Mouse (Mus musculus) cerebellum, postnatal 14 days (tissue): ENCODE results near the gene Magoh.
A peak's percentile ranks its signal among the peaks of the same experiment; 100 is the strongest.

Source experiments
- DNase-seq, 2 experiments: peaks; one replicate each; pipeline ENCODE4 v3.0.0; 2021; ENCODE audit warnings: mixed read lengths in 2 of 2

Gene Magoh

DNA sequence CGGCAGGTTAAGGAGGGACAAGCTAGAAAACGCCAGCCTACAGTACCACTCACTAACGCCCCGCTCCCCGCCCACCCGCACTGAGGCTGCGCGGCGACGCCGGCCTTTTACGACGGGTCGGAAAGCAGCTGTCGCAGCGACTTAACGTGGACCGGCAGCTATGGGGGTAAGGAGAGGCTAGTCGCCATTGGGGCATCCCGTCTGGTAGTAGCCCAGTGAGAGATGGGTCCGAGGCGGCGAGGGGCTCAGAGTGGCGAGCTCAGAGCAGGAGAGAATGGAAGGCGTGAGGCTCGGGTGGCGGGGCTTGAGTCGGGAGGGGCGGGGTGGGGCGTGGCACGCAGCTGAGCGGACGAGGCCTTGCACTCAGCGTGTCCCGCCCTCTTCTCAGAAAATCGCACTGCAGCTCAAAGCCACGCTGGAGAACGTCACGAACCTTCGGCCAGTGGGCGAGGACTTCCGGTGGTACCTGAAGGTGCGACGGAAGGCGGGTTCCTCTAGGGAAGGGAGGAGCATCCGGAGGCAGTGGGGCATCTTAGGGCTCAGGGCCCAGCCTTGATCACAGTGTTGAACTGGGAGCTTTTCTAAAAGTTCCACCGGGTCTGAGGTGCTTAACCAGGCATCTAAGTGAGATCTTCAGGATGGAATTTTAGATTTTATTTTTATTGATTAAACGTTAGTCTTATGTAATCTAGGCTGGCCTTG, 10.3 kb downstream of the Magoh start, which contains the start of gene 0610037L13Rik:
TSS of gene 0610037L13Rik (plus strand) at position 83 of the 702 bp plus-strand sequence.
- DNase-seq: peak; percentile 95

DNA sequence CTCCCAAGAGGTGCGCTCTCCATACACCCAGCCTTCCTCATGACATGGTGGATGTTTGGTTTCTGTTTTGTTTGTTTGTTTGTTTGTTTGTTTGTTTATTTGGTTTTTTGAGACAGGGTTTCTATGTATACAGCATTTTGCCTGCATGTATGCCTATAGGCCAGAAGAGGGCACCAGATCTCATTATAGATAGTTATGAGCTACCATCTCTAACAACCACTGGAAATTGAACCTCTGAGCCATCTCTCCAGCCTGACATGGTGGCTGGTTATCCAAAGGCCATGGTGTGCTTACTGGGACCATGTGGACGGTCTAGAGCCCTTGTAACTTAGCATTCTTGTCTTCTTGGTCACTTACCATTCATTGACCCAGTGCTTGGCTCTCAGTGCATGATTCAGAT, 13.1 kb downstream of the Magoh start:
- DNase-seq: peak in 1 of 2 experiments; percentile 19

DNA sequence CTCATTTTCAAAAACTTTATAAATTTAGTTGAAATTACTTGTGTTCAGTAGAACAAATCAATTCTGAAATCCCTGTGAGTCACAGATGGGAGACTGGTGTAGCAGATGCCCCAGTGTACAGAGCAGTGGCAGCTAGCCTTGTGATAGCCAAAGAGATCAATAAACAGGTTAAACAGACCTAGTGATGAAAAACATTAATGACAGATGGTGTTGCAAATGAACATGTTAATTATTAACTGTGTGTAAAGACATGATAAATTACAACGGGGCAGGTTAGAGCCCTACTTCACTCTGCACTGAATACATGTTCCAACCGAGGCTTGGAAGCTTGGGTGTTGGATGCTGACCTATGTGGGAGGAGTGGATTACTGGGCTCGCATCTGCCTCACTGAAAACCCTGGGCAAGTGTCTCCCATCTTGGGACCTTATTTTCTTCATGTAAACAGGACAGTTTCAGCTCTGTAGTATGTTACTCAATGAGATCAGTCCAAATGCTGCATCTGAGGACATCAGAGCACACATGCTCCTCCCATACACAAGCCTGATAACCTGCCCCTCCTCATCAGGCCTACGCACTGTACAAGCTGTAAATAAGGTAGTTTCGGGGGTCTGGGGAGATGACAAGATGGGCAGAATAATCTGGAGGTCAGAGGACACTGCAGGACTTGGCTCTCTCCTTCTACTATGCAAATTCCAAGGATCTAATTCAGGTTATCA, 19.8 kb downstream of the Magoh start:
- DNase-seq: no peak

DNA sequence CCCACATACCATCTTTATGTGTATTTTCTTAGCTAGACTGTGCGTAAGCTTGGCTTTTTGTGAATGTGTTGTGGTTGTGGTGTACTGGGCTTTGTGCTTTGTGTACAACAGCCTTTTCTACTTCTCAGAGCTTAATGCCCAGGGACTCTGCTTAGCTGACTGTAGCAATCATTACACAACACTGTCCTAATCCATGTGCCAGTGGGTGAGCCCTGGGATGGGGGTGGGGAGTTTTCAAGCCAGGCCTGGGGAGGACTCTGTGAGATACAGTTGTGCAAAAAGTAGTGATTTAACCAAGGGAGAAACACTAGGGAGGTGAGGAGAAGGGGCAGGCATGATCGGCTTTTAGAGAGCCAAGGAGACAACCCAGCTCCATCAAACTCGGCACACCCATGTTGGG, 20.7 kb downstream of the Magoh start:
- DNase-seq: no peak

DNA sequence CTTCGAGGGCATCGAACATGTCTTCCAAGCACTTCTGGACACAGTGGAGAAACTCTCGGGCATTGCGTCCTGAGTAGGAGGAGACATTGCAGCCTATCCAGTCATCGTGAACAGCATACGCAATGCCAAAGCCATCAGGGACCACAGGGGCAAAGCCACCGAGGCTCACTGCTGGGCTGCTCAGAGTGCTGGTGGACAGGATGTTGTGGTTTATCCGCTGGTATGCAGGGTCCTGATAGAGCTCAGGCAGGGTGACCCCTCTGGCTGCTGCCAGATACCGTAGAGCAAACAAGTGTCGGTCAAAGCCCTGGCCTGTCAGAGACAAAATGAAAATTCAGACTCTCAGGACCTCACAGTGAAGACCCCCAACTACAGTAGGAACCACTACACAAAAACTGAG, 24.7 kb downstream of the Magoh start:
- no peak for DNase-seq

DNA sequence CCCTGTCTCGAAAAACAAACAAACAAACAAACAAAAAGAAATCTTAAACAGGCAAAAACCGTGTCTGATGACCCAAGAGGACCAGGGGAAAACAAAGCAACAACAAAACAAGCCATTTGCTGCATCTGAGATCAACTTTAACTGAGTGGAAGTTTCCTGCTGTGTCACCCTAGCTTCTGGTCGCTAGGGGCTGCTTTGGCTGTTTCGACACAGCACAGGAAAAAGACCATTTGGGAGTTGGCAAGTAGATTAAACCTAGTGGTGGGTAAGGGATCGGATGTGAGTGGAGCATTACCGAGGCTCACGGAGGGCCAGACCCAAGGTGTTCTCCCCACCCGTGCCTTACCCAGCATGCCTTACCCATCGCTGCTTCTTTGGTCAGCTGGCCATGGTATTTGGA, 27.0 kb downstream of the Magoh start:
- DNase-seq: no peak

DNA sequence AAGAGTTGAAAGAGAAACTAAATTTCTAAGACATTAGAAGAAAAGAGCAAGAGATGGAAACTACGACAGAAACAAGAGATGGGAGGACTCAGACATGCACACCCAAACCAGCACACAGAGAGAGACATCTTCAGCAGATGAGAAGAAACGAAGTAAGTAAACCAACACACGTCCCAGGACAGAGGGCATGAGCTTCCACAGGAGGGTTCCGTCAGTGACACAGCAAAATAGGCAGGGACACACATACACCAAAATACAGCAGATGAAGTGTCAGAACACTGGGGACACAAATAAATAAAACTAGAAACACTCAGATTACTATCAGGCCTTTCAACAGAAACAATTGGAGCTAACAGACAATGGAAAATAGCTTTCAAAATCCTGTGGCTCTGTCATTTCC, 30.5 kb downstream of the Magoh start:
- no peak for DNase-seq

DNA sequence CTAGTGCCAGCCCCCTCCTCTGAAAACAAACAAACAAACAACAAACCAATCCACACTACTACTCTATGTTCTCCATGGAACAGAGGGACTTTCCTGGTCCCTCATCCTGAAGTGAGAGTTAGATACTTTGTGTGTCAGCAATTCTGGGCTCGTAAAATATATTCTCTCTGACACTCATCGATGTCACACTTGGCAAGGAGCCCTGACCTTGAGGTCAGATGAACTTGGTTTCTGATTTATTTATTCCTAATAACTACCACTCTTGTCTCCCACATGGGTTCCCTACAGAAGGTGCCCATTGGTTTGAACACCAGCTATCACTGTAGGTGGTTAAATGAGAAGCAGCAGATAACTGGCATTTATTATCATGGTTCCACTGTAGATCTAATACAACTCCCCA, 40.8 kb downstream of the Magoh start:
- DNase-seq: no peak

DNA sequence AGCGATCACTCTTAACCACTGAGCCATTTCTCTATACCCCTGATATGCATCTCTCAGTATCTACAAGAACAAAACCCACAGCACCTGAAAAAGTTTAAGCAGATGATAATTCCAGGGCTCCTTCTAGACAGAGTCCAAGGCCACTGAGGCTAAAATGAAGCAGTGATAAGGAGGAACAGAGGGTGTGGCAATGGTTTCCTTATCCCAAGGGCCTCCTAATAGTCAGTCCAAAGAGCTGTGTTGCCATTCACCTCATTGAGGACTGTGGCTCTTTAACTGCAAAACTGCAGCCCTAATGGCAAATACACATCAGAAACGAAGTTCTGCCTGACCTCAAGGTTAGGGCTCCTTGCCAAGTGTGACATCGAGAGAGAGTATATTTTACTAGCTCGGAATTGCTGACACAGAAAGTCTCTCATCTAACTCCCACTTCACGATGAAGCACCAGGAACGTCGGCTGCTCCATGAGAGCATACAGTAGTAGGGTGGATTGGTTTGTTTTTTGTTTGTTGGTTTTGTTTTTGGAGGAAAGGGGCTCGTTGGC, 41.7 kb downstream of the Magoh start:
- no peak for DNase-seq

DNA sequence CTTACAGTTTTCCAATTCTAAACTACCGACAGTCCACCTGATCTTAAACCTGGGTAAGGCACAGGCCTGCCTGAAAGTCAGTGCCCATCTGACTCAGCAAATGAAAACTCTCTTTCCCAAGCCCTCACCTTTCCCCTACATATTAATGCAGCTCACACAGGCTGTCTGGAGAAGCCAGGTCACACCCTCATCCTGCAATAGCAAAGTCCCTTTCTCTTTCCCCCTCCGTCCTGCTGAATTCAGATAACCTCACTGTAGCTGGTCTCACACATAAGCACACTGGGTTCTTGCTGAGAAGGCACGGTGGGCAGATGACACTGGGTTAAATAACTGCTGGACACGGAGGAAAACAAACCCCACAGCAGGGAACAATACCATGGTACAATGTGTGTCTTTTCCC, 42.4 kb downstream of the Magoh start:
- DNase-seq: no peak

DNA sequence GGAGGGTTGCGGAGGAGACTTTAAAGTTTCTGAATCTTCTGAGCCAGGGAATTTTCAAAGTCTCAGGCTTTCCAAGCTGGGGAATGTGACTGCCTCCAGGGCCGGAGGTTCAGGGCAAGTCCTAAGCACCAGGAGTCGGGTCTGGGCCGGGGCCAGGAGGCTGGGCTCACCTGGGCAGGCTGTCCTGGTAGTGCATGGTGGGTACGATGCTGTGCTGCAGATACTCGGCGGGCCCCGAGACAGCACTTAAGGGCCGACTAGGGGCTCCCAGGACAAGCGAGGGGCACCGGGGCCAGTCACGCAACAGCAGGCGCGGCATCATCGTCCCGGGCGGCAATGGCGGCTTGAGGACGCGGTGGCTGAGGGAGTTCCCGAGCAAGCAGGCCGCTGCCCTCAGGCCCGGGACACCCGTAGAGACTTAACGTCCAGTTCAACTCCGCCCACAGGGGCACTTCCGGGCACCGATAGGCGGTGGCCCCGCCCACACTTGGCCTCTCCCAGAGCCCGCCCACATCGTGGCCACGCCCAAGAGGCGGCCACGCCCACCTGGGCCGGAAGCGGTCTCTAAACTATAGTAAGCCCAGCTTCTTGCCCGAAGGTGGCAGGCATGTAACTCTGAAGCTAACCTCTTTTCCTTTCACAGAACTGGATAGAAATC, 43.7 kb downstream of the Magoh start, which contains the start of gene Cpt2:
TSS of gene Cpt2 (minus strand) at position 466 of the 658 bp plus-strand sequence.
- DNase-seq: peak; percentile 83 to 89

DNA sequence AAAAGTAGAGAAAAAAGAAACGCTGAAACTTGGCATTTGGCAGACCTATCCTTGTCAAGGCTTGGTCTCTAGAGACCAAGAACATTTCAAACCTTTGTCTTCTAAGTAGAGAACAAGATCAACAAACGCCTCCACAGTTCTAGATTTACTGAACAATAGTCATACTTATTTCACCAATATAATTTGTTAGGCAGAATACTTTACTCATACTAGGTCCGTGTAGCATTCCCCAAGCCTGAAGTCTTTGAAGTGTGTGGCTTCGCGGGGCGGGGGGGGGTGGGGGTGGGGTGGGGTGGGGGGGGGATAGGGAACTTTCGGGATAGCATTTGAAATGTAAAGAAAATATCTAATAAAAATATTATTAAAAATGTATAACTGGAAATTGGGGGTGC, 44.2 kb downstream of the Magoh start:
- DNase-seq: no peak

DNA sequence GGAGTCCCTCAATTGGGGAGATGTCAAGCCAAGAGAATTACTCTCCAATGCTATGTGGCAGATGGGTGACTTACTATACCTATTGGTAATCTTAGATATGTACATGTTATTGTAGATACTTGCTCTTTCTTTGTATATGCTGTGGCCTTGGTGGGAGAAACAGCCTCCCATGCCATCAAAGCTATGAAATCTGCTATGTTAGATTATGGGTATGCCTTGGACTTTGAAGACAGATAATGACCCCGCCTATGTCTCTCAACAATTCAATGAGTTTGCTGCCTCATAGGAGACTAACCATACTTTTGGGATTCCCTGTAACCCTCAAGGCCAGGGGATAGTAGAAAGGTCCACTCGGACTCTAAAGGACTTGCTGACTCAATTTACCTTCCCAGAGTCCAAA, 48.7 kb downstream of the Magoh start:
- no peak for DNase-seq

DNA sequence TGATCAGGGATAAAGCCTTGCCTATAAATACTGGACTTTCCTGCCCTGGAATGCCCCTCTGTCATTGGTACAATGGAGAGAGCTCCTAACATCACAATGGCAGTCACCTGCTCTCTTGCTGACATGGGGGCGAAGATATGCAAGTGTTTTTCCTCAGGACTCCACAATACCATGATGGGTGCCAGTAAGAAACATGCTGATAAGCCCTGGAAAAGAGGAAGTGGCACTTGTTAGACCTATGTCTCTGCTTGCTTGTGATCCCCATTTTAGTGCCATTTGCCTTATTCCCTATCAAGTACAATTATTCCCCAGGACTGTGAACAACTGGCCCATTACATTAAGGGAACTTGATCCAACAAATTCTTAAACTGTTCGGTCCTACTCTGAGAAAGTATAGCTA, 49.2 kb downstream of the Magoh start:
- DNase-seq: no peak

DNA sequence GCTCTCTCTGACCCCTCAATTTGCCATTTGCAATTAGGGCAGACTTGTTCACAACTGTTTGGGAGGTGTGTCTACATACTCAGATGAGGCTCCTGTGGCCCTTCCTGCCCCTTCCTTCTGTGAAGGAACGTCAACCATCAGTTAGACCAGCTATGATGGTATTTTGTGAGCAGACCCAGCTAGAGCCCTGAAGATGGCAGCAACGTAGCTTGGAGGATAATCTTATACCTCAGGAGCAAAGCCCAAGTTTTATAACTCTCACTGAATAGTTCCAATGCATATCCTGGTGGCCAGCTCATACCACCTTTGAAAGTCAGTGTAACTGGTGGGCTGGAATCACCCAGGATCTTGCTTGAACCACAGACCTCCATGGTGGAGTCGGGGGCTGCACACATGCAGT, 51.9 kb downstream of the Magoh start:
- DNase-seq: no peak

DNA sequence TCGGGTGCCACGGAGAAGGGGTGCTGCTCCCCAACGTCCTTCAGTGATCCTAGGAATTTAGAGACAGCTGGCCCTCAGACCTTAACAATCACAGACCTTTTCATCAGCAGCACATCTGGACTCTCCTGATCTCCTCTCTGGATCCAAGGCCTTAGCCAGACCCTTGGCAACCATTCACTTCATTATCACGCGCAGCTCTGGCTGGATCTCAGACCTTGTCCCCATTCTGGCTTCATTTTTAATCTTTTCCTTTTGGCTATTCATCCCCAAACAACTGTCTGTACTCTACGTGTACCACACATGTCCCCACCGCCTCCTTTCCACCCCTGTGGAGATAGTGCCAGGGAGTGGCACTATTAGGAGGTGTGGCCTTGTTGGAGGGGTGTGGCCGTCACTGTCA, 53.7 kb downstream of the Magoh start:
- no peak for DNase-seq

DNA sequence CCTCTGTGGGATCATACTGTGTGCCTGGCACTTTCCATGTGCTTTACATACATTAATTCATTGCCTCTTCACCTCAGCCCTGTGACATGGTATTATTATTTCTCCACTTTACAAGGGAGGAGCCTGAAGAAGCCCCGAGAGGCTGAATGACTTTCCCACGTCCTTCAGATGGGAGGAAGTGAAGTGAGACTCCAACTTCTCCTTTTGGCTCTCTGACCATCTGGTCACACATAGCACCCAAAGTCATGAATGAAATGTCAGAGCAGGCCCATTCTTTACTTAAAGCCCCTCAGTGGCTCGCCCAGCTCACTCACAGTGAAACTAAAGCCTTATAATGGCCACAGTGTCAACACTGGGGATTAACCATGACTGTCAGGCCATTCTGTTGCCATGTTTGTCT, 55.7 kb downstream of the Magoh start:
- DNase-seq: no peak
